Mouse (Mus musculus) CH12.LX (cell line): ENCODE results near the gene Dctn3. TPM values are rescaled to one million over a fixed set of nuclear protein-coding genes. Genes with fewer than 3 reads are reported as not detected.

Source experiments
- DNase-seq: peaks from one replicate; pipeline ENCODE4 v3.0.0-alpha.2; 2013; ENCODE audit errors: extremely low read depth
- H3K27ac ChIP-seq: 2 replicates; pipeline ENCODE4 v1.5.1; 2012; ENCODE audit warnings: low read depth, mild to moderate bottlenecking, control low read depth, moderate library complexity; ENCODE audit not compliant: insufficient read depth
- H3K27me3 ChIP-seq: replicated peaks from 2 replicates; pipeline ENCODE3; 2012; ENCODE audit warnings: inconsistent platforms
- H3K36me3 ChIP-seq, 2 experiments: replicated peaks in 1 of 2; 2 replicates each; pipeline versions ENCODE3 to v1.6.1; 2012; ENCODE audit warnings: inconsistent platforms in 1 of 2, low read length in 1 of 2, mild to moderate bottlenecking in 1 of 2, mixed read lengths in 1 of 2, moderate library complexity in 1 of 2; ENCODE audit not compliant: control insufficient read depth in 1 of 2, insufficient read depth in 1 of 2
- H3K4me1 ChIP-seq, 2 experiments: 2 replicates each; pipeline ENCODE4 v1.6.1; 2012; ENCODE audit warnings: inconsistent platforms in 1 of 2, moderate library complexity in 1 of 2; ENCODE audit not compliant: insufficient read depth in 2 of 2, control insufficient read depth in 1 of 2
- H3K4me2 ChIP-seq: 2 replicates; pipeline ENCODE4 v1.6.1; 2012; ENCODE audit warnings: low read depth, mild to moderate bottlenecking, control low read depth; ENCODE audit not compliant: poor library complexity, insufficient read depth, severe bottlenecking
- H3K4me3 ChIP-seq, 3 experiments: fragments of 150-350 bp in 1 of 3; sonication (generic) in 1 of 3; replicated peaks in 1 of 3; 2 replicates each; pipeline versions ENCODE3 to v1.5.1; 2011 to 2012; ENCODE audit warnings: low read depth in 2 of 3, low read length in 2 of 3, mild to moderate bottlenecking in 2 of 3, moderate library complexity in 2 of 3, control low read depth in 1 of 3, improper control_type of control experiment in 1 of 3, inconsistent platforms in 1 of 3, mixed read lengths in 1 of 3; ENCODE audit not compliant: poor library complexity in 1 of 3
- H3K79me2 ChIP-seq: replicated peaks from 2 replicates; pipeline ENCODE4 v1.6.1; 2012; ENCODE audit warnings: mild to moderate bottlenecking, moderate library complexity; ENCODE audit not compliant: control insufficient read depth, poor library complexity, insufficient read depth, severe bottlenecking; ENCODE audit errors: extremely low read depth
- H3K9ac ChIP-seq: 2 replicates; pipeline ENCODE4 v1.6.1; 2012; ENCODE audit warnings: low read depth, mild to moderate bottlenecking, control low read depth, moderate library complexity; ENCODE audit not compliant: insufficient read depth
- H3K9me3 ChIP-seq: replicated peaks from 2 replicates; pipeline ENCODE3; 2012; ENCODE audit warnings: low read length, inconsistent platforms, mixed read lengths
- CHD1 ChIP-seq: IDR thresholded peaks from 2 replicates; pipeline ENCODE4 v1.6.1; 2012; ENCODE audit warnings: low read depth, low read length, improper control_type of control experiment, inconsistent platforms
- ELF1 ChIP-seq: IDR thresholded peaks from 2 replicates; pipeline ENCODE4 v1.6.1; 2014; ENCODE audit warnings: low read depth, mild to moderate bottlenecking, inconsistent platforms, low read length, improper control_type of control experiment
- EP300 ChIP-seq: IDR thresholded peaks from 2 replicates; pipeline ENCODE4 v1.6.1; 2011; ENCODE audit warnings: low read length, improper control_type of control experiment
- ETS1 ChIP-seq: conservative IDR thresholded peaks from 2 replicates; pipeline ENCODE4 v1.6.1; 2012; ENCODE audit warnings: low read depth, mild to moderate bottlenecking, inconsistent platforms, low read length, improper control_type of control experiment, moderate library complexity
- HCFC1 ChIP-seq: IDR thresholded peaks from 2 replicates; pipeline ENCODE4 v1.6.1; 2012; ENCODE audit warnings: low read depth, mild to moderate bottlenecking, inconsistent platforms, low read length, improper control_type of control experiment
- JUN ChIP-seq: IDR thresholded peaks from 2 replicates; pipeline ENCODE4 v1.6.1; 2011; ENCODE audit warnings: low read depth, mild to moderate bottlenecking, low read length, improper control_type of control experiment, moderate library complexity; ENCODE audit not compliant: insufficient read depth
- KAT2A ChIP-seq: IDR thresholded peaks from 2 replicates; pipeline ENCODE4 v1.6.1; 2012; ENCODE audit warnings: low read length, improper control_type of control experiment, inconsistent platforms; ENCODE audit not compliant: insufficient replicate concordance
- MAX ChIP-seq: IDR thresholded peaks from 2 replicates; pipeline ENCODE4 v1.6.1; 2011; ENCODE audit warnings: low read length, improper control_type of control experiment
- MAZ ChIP-seq: IDR thresholded peaks from 2 replicates; pipeline ENCODE4 v1.6.1; 2012; ENCODE audit warnings: low read depth, mild to moderate bottlenecking, inconsistent platforms, low read length, improper control_type of control experiment, moderate library complexity
- MEF2A ChIP-seq: IDR thresholded peaks from 2 replicates; pipeline ENCODE4 v1.6.1; 2014; ENCODE audit warnings: low read depth, mild to moderate bottlenecking, inconsistent platforms, low read length, improper control_type of control experiment, borderline replicate concordance
- MXI1 ChIP-seq: IDR thresholded peaks from 2 replicates; pipeline ENCODE4 v1.6.1; 2011; ENCODE audit warnings: mild to moderate bottlenecking, low read depth, low read length, improper control_type of control experiment
- MYC ChIP-seq: IDR thresholded peaks from 2 replicates; pipeline ENCODE4 v1.6.1; 2011; ENCODE audit warnings: low read depth, mild to moderate bottlenecking, improper control_type of control experiment, low read length
- PAX5 ChIP-seq: IDR thresholded peaks from 2 replicates; pipeline ENCODE4 v1.6.1; 2012; ENCODE audit warnings: low read length, inconsistent platforms, mixed read lengths
- RAD21 ChIP-seq: IDR thresholded peaks from 2 replicates; pipeline ENCODE4 v1.6.1; 2011; ENCODE audit warnings: low read depth, mild to moderate bottlenecking, low read length, improper control_type of control experiment, moderate library complexity
- RCOR1 ChIP-seq: conservative IDR thresholded peaks from 2 replicates; pipeline ENCODE4 v1.6.1; 2012; ENCODE audit warnings: low read depth, mild to moderate bottlenecking, inconsistent platforms, low read length, improper control_type of control experiment
- SMC3 ChIP-seq: IDR thresholded peaks from 2 replicates; pipeline ENCODE4 v1.6.1; 2011; ENCODE audit warnings: low read depth, low read length, improper control_type of control experiment
- TCF12 ChIP-seq: IDR thresholded peaks from 2 replicates; pipeline ENCODE4 v1.6.1; 2014; ENCODE audit warnings: low read depth, mild to moderate bottlenecking, inconsistent platforms, low read length, improper control_type of control experiment
- UBTF ChIP-seq: IDR thresholded peaks from 2 replicates; pipeline ENCODE4 v1.6.1; 2012; ENCODE audit warnings: low read depth, mild to moderate bottlenecking, inconsistent platforms, low read length, improper control_type of control experiment, moderate library complexity
- USF2 ChIP-seq: conservative IDR thresholded peaks from 2 replicates; pipeline ENCODE4 v1.6.1; 2011; ENCODE audit warnings: low read depth, low read length, improper control_type of control experiment
- ZC3H11A ChIP-seq: IDR thresholded peaks from 2 replicates; pipeline ENCODE4 v1.6.1; 2012; ENCODE audit warnings: low read depth, mild to moderate bottlenecking, inconsistent platforms, low read length, improper control_type of control experiment
- ZKSCAN1 ChIP-seq: IDR thresholded peaks from 2 replicates; pipeline ENCODE4 v1.6.1; 2012; ENCODE audit warnings: low read depth, inconsistent platforms, low read length, improper control_type of control experiment, borderline replicate concordance
- ZMIZ1 ChIP-seq: IDR thresholded peaks from 2 replicates; pipeline ENCODE4 v1.6.1; 2012; ENCODE audit warnings: low read depth, mild to moderate bottlenecking, inconsistent platforms, low read length, improper control_type of control experiment
- ZNF384 ChIP-seq: IDR thresholded peaks from 2 replicates; pipeline ENCODE4 v1.6.1; 2012; ENCODE audit warnings: low read depth, low read length, improper control_type of control experiment, inconsistent platforms
- dilution Hi-C: fragments of 300-500 bp; cut with MboI; formaldehyde crosslinking; loops from 2 replicates; pipeline ENCODE4 v1.14.3; 2020; ENCODE audit warnings: low sequenced_read_pairs; ENCODE audit not compliant: extremely low pct_unique_long_range_greater_than_20kb, extremely low pct_ligation_motif_present
- in situ Hi-C: fragments of 300-500 bp; cut with MboI; formaldehyde crosslinking; loops from 3 replicates; pipeline ENCODE4 v1.14.3; 2019; ENCODE audit warnings: low sequenced_read_pairs, low pct_ligation_motif_present, low pct_unique_long_range_greater_than_20kb, mixed read lengths
- polyA plus RNA-seq: library from polyadenylated mRNA; unstranded; fragments of >175 nt; gene quantifications from 2 replicates; pipeline ENCODE4 v1.2.1, GENCODE M21; 2012; ENCODE audit warnings: low read depth; ENCODE audit not compliant: insufficient read length
- total RNA-seq, 2 experiments: library from RNA; depleted of rRNA; stranded (reverse); fragments of 300-350 nt in 1 of 2; fragments of >200 nt in 1 of 2; gene quantifications; 2 replicates each; pipeline ENCODE4 v1.2.3; 2012 to 2014

The Dctn3 gene
- total and polyA plus RNA-seq, 3 experiments = 90.5 to 133 (median 112) TPM

DNA sequence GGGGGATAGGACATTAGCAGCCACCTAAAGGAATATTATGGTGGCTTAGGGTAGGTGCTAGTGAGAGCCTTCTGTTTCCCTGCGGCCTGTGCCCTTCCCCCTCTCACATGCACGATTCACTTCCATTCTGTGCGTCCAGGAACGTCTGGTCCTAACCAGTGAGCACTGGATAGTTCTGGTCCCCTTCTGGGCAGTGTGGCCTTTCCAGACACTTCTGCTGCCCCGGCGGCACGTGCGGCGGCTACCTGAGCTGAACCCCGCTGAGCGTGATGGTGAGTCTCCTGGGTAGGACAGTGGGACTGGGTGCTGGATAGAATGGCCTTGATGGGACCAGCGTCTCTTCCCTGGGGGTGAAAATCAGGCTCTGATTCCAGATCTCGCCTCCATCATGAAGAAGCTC, 34.4 kb upstream of the Dctn3 start:
- Histone ChIP-seq H3K36me3 (peaks cover 13 to 49% of the 10 kb centered on the region in 2 experiments), H3K27ac (no peak overlapping the region), H3K4me3 (no peak overlapping the region), H3K9ac (no peak overlapping the region), H3K4me1 (peaks cover 6 to 27% of the 10 kb centered on the region in 2 experiments), H3K9me3 (no peaks in the 10 kb centered on the region), H3K79me2 (no peaks in the 10 kb centered on the region), H3K4me2 (no peak overlapping the region), H3K27me3 (peaks cover 5% of the 10 kb centered on the region)
- DNase-seq = no peak
- in situ Hi-C loops (no loop called here), dilution Hi-C loops (no loop called here)
- TF ChIP-seq MEF2A (no peak), EP300 (no peak), ZMIZ1 (no peak), RAD21 (no peak), ETS1 (no peak), JUN (no peak), MAX (no peak), ZNF384 (no peak), ZC3H11A (no peak), UBTF (no peak), HCFC1 (no peak), PAX5 (no peak), TCF12 (no peak), MAZ (no peak), MXI1 (no peak), MYC (no peak), SMC3 (no peak), KAT2A (no peak), ZKSCAN1 (no peak)

DNA sequence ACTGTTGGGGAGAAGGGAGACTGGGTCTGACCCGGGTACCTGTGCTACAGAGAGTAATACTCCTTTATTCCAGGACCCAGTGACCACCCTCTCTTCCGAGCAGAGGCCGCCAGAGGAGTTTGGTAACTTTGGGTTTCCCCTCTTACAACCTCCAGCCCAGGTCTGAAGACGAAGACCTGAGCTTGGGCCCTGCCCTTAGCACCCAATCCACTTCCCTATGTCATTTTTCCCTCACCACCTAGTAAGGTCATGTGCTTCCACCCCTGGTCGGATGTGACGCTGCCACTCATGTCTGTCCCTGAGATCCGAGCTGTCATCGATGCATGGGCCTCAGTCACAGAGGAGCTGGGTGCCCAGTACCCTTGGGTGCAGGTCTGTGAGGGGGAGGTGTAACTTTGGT, 33.5 kb upstream of the Dctn3 start:
- dilution Hi-C loops (no loop called here), in situ Hi-C loops (no loop called here)
- Histone ChIP-seq H3K4me3 (peak overlapping the region; percentile 75 to 86 (median 85)), H3K36me3 (peaks cover 13 to 47% of the 10 kb centered on the region in 2 experiments), H3K4me1 (peaks cover 6 to 27% of the 10 kb centered on the region in 2 experiments), H3K9ac (peak overlapping the region; percentile 63), H3K27ac (no peak overlapping the region), H3K9me3 (no peaks in the 10 kb centered on the region), H3K79me2 (no peaks in the 10 kb centered on the region), H3K27me3 (peaks cover 9% of the 10 kb centered on the region), H3K4me2 (peak overlapping the region; percentile 64)
- TF ChIP-seq MXI1 = no peak
- no peak for TF ChIP-seq ETS1
- TF ChIP-seq ZKSCAN1 = no peak
- no peak for TF ChIP-seq MYC
- no peak for TF ChIP-seq ELF1
- no peak for TF ChIP-seq RCOR1
- TF ChIP-seq JUN = no peak
- TF ChIP-seq HCFC1 = no peak
- no peak for TF ChIP-seq CHD1
- no peak for TF ChIP-seq USF2
- no peak for DNase-seq
